Mouse (Mus musculus) kidney, postnatal 0 days (tissue): ENCODE measurements around the gene Lrp6. TPM values are rescaled to one million over a fixed set of nuclear protein-coding genes. Genes with fewer than 3 reads are reported as not detected.

Experiments used
- ATAC-seq: fragments of 200-750 bp; cut with Nextera tagmentation; replicated peaks from 2 replicates; pipeline ENCODE4 v1.8.0; 2017; ENCODE audit warnings: low read depth, moderate number of reproducible peaks, moderate TSS enrichment, moderate library complexity; ENCODE audit not compliant: low FRiP score
- DNase-seq: peaks from one replicate; pipeline ENCODE4 v3.0.0-alpha.2; 2016; ENCODE audit warnings: low spot score
- H3K27ac ChIP-seq: fragments of 300-500 bp; sonication (generic); 2 replicates; pipeline ENCODE4 v1.5.1; 2014; ENCODE audit warnings: mild to moderate bottlenecking
- H3K27me3 ChIP-seq: fragments of 300-500 bp; sonication (generic); 2 replicates; pipeline ENCODE4 v1.6.1; 2014; ENCODE audit warnings: low read length, mixed read lengths; ENCODE audit not compliant: insufficient read depth
- H3K36me3 ChIP-seq: fragments of 300-500 bp; sonication (generic); 2 replicates; pipeline ENCODE4 v1.6.1; 2014; ENCODE audit warnings: low read length, mixed read lengths; ENCODE audit not compliant: insufficient read depth
- H3K4me1 ChIP-seq: fragments of 300-500 bp; sonication (generic); replicated peaks from 2 replicates; pipeline ENCODE4 v1.6.1; 2014; ENCODE audit warnings: antibody characterized with exemption, low read length, mixed read lengths; ENCODE audit not compliant: insufficient read depth
- H3K4me2 ChIP-seq: fragments of 300-500 bp; sonication (generic); 2 replicates; pipeline ENCODE4 v1.6.1; 2014; ENCODE audit warnings: mild to moderate bottlenecking, low read length, moderate library complexity, mixed read lengths
- H3K4me3 ChIP-seq: fragments of 300-500 bp; sonication (generic); replicated peaks from 2 replicates; pipeline ENCODE4 v1.5.1; 2014; ENCODE audit warnings: low read depth, low read length
- H3K9ac ChIP-seq: fragments of 300-500 bp; sonication (generic); 2 replicates; pipeline ENCODE4 v1.6.1; 2014; ENCODE audit warnings: low read depth, low read length
- H3K9me3 ChIP-seq: fragments of 300-500 bp; sonication (generic); replicated peaks from 2 replicates; pipeline ENCODE4 v1.6.1; 2016; ENCODE audit warnings: low read length, inconsistent platforms, mixed read lengths
- CTCF ChIP-seq: IDR thresholded peaks from 2 replicates; pipeline ENCODE4 v1.5.1; 2016; ENCODE audit warnings: antibody characterized with exemption, low read depth, mild to moderate bottlenecking, moderate library complexity
- WGBS: fragments of 180-500 bp; shearing (Covaris S2); extraction: QIAGEN DNeasy Blood & Tissue Kit; methylation state at CpG from one replicate; pipeline ENCODE4 v1.1.7; 2014; 5-methylcytosine and 5-hydroxymethylcytosine counted together
- polyA plus RNA-seq: library from polyadenylated mRNA; unstranded; fragments of >200 nt; fragmentation: Nextera tagmentation; extraction: Ambion mirVana; gene quantifications from 2 replicates; pipeline ENCODE4 v1.2.1, GENCODE M21; 2015

Gene Lrp6
- polyA plus RNA-seq, 1 experiment from 2014 or later = 35.3 TPM

- Histone ChIP-seq H3K27ac (no peak overlapping the region), H3K4me1 (no peaks in the 10 kb centered on the region), H3K4me2 (no peak overlapping the region), H3K36me3 (peaks cover 14% of the 10 kb centered on the region), H3K9ac (no peak overlapping the region), H3K27me3 (no peaks in the 10 kb centered on the region), H3K4me3 (no peak overlapping the region), H3K9me3 (no peaks in the 10 kb centered on the region)
- whole genome bisulfite sequencing = 25% methylated on average over 4 of the region's 4 CpGs
- TF ChIP-seq CTCF = no peak
- DNase-seq (no peak), ATAC-seq (no peak)
These were observed 61.9 kb downstream of the Lrp6 start for GRCm38 (mm10) chr6:134504866-134505265.

GRCm38 (mm10) chr6:134502335-134502734 lies 64.4 kb downstream of the Lrp6 start:
- TF ChIP-seq CTCF = no peak
- Histone ChIP-seq H3K4me1 (no peaks in the 10 kb centered on the region), H3K4me3 (no peak overlapping the region), H3K36me3 (peaks cover 13% of the 10 kb centered on the region), H3K27me3 (no peaks in the 10 kb centered on the region), H3K9ac (no peak overlapping the region), H3K27ac (no peak overlapping the region), H3K9me3 (no peaks in the 10 kb centered on the region), H3K4me2 (no peak overlapping the region)
- 47% methylated on average over 7 of the region's 7 CpGs for WGBS
- ATAC-seq (no peak), DNase-seq (no peak)

DNA sequence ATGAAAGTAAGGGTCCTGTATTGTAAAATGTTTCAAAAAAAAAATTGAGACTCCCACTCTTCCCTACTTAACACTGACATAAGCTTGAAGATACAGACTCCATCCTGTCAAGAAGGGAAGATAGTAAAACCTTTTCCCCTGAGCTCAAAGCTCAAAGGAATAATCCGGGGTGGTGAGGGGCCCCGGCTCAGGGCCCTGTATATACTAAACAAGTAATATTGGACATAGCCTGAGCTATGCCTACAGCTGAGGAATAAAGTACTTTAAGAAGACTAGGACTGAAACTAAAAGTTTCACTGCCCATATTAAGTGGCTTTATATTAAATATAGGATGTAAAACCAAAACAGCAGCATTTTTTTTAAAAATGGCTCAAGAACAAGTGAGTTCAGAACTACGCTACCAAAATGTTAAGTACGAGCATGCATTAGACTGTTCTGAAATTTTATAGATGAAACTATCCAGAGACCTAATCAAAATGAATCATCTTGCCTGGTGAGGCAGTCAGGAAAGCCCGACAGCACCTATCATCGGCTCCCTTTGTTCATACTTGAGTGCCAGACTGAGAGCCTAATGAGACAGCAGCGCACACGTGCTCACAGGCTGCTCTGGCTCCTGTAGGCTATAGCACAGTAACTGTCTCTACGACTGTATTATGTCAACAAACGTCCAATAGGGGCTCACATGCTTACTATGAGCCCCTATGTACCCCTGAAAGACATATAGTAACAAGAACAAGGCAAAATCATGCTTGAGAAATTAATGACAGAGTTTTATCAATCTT lies 66.2 kb downstream of the Lrp6 start:
- Histone ChIP-seq H3K27ac (no peak overlapping the region), H3K36me3 (no peaks in the 10 kb centered on the region; the same call in 1 of the 2 replicates), H3K27me3 (no peaks in the 10 kb centered on the region), H3K9ac (no peak overlapping the region), H3K4me2 (no peak overlapping the region), H3K4me1 (no peaks in the 10 kb centered on the region), H3K4me3 (no peak overlapping the region), H3K9me3 (no peaks in the 10 kb centered on the region)
- no peak for TF ChIP-seq CTCF
- DNase-seq (no peak), ATAC-seq (no peak)
- WGBS = 70% methylated on average over 10 of the region's 10 CpGs

GRCm38 (mm10) chr6:134499089-134499488 lies 67.7 kb downstream of the Lrp6 start:
- H3K9me3 ChIP-seq = no peaks in the 10 kb centered on the region
- no peaks in the 10 kb centered on the region; the same call in 1 of the 2 replicates for H3K36me3 ChIP-seq
- H3K27me3 ChIP-seq = no peaks in the 10 kb centered on the region
- H3K27ac ChIP-seq = no peak overlapping the region
- no peak overlapping the region for H3K4me2 ChIP-seq
- H3K9ac ChIP-seq = no peak overlapping the region
- no peak for TF ChIP-seq CTCF
- 53% methylated on average over 2 of the region's 2 CpGs for WGBS
- DNase-seq (no peak), ATAC-seq (no peak)
- H3K4me3 ChIP-seq = no peak overlapping the region
- H3K4me1 ChIP-seq = no peaks in the 10 kb centered on the region

GRCm38 (mm10) chr6:134498518-134498917 lies 68.2 kb downstream of the Lrp6 start:
- DNase-seq = no peak
- no peak overlapping the region for H3K27ac ChIP-seq

GRCm38 (mm10) chr6:134494828-134495698 lies 71.7 kb downstream of the Lrp6 start:
- no peak overlapping the region for H3K9ac ChIP-seq
- DNase-seq = peak; percentile 56
- H3K4me3 ChIP-seq = no peak overlapping the region
- H3K27me3 ChIP-seq = no peaks in the 10 kb centered on the region
- no peaks in the 10 kb centered on the region for H3K9me3 ChIP-seq
- no peak for TF ChIP-seq CTCF
- no peak for ATAC-seq
- 64% methylated on average over 8 of the region's 8 CpGs for WGBS
- no peaks in the 10 kb centered on the region; the same call in 1 of the 2 replicates for H3K36me3 ChIP-seq
- no peak overlapping the region for H3K4me2 ChIP-seq
- no peak overlapping the region for H3K27ac ChIP-seq
- no peaks in the 10 kb centered on the region for H3K4me1 ChIP-seq

More at GRCm38 (mm10) chr6:134498518-134498917, 68.2 kb downstream of the Lrp6 start:
- Histone ChIP-seq H3K27me3 (no peaks in the 10 kb centered on the region), H3K9me3 (no peaks in the 10 kb centered on the region), H3K4me1 (no peaks in the 10 kb centered on the region), H3K4me2 (no peak overlapping the region), H3K36me3 (no peaks in the 10 kb centered on the region; the same call in 1 of the 2 replicates), H3K9ac (no peak overlapping the region), H3K4me3 (no peak overlapping the region)
- no peak for ATAC-seq
- TF ChIP-seq CTCF = no peak
